ENCODE assay signal across 19 mouse cellular contexts in genomic region chr1:54421670-54422069, GRCm38 (mm10). TPM values are rescaled to one million over a fixed set of nuclear protein-coding genes. Genes with fewer than 3 reads are reported as not detected.
DNase-seq lines count a peak whose midpoint lies in the region; ATAC-seq and TF ChIP-seq lines count a peak whose summit lies in the region.
"Had no signal": no experiment of that assay in that cellular context is flagged by ENCODE, and none has a peak within 500 bp of the region (broad histone marks: within the 10 kb centered on the region; RNA-seq: fewer than 3 reads in every experiment).

No protein-coding gene starts in this region.

- no peak overlapping the region for H3K27ac ChIP-seq in gastrocnemius, adult 2 months
- H3K27ac ChIP-seq: embryonic facial prominence, embryonic 10.5 days; forebrain, embryonic 10.5 days; heart, embryonic 10.5 days; heart, embryonic 15.5 days; hindbrain, embryonic 10.5 days; hindbrain, embryonic 14.5 days had no signal

- peak; percentile 77 for DNase-seq in CD4-positive helper T cell, adult 2 months (ENCODE audit: low read depth, low spot score)
- DNase-seq in induced T-regulatory cell, adult 2 months (ENCODE audit: low read depth), result peak; percentile 59
- peak; percentile 35 for DNase-seq in thymus, postnatal 14 days
- DNase-seq in kidney, postnatal 4 days, result no peak
- DNase-seq in gastrocnemius, adult 2 months, result no peak
- no peak for DNase-seq in left cerebral cortex, adult 9 months (ENCODE audit: low spot score in 2 of 2)
- DNase-seq: cerebellum, adult 11-12 months; cerebellum, adult 9-10 months; cerebellum, postnatal 36 days; heart, adult 18-20 months had no signal

- H3K4me3 ChIP-seq in gastrocnemius, adult 2 months, result no peak overlapping the region
- H3K4me3 ChIP-seq: embryonic facial prominence, embryonic 10.5 days; forebrain, embryonic 10.5 days; heart, embryonic 10.5 days; heart, embryonic 15.5 days; hindbrain, embryonic 10.5 days had no signal

- TF ChIP-seq CTCF in gastrocnemius, adult 2 months (IDR thresholded peaks at IDR 0.05), result no peak

- peak; percentile 88 for ATAC-seq in CD4-positive, CD25-positive, alpha-beta regulatory T cell, adult 4 months
- ATAC-seq: forebrain, embryonic 14.5 days; intestine, postnatal 0 days had no signal

- intact Hi-C loops in gastrocnemius, adult 2 months (cut with DNase I), result loop anchor here (10.0 kb wide), 1 partner anchor 583 kb away; no protein-coding TSS in a partner anchor

RNA-seq across cellular contexts. Expression of gene Gtf3c3, which starts 17.1 kb away (rescaled TPM):
- polyA plus RNA-seq in CD4-positive, CD25-positive, alpha-beta regulatory T cell, adult 4 months (2017; shearing (Covaris generic)), result 10 to 100 TPM; 21.5 to 24.9 TPM
- 10 to 100 TPM in 1 of 2 experiments, 1 to 10 TPM in 1; 8.7 to 10.5 TPM for total RNA-seq in gastrocnemius, adult 2 months (2021)

Comparison
In these comparisons a context has a peak if more than half of its experiments do, and no peak if none do; other contexts are left out.
1. DNase-seq: peak in CD4-positive helper T cell, adult 2 months (single experiment), induced T-regulatory cell, adult 2 months (single experiment) and thymus, postnatal 14 days (single experiment); none in kidney, postnatal 4 days (0 of 2), gastrocnemius, adult 2 months (single experiment) and left cerebral cortex, adult 9 months (0 of 2).